Mouse (Mus musculus) gastrocnemius, adult 2 months (tissue): ENCODE measurements at regions not wholly inside any gene's neighbourhood (a gene's known extent, or its start where the extent isn't known, plus 50 kb on each side); places are given as distances from the start of the nearest gene placed in this dataset.

ENCODE experiments used
- DNase-seq: peaks from one replicate; pipeline ENCODE4 v3.0.0; 2022
- H3K27ac ChIP-seq: fragments of 200-600 bp; 2 replicates; pipeline ENCODE4 v1.8.1; 2022; ENCODE audit warnings: mild to moderate bottlenecking
- H3K4me3 ChIP-seq: fragments of 200-600 bp; 2 replicates; pipeline ENCODE4 v1.8.1; 2022; ENCODE audit warnings: mild to moderate bottlenecking, moderate library complexity
- CTCF ChIP-seq: fragments of 200-600 bp; IDR thresholded peaks from 2 replicates; pipeline ENCODE4 v1.8.1; 2022; ENCODE audit warnings: antibody characterized with exemption, mild to moderate bottlenecking, moderate library complexity
- intact Hi-C: fragments of 180-260 bp; cut with DNase I; formaldehyde crosslinking; loops from one replicate; pipeline ENCODE4 v1.15.1; 2025

DNA sequence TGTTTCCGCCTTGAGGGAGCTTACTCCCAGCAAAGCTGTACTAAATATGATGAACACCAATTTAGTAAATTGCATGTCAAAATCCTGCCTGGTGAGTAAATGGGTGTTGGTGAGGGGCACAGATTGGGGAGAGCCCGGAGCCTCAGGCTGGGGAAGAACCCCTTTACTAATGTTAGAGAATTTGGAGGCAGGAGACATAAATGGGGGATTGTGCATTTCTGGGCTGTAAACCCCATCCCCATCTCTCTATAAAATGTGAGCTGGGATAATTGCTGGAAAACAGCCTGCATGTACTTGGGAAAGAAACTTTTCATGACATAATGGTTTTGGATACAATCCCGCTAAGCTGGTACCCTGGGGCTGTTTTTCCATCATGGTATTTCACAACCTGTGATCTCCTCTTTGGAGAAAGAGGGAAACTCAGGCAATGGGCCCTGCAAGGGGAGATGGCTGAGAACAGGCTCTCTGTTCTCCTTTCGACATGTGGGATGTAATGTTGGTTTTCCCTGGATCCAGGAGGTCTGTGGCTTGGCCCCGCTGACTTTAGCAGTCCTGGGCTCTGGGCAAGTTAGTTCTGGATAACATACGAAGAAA lies 140.3 kb upstream of the Tmem45b start:
- Histone ChIP-seq H3K4me3 (no peak overlapping the region), H3K27ac (no peak overlapping the region)
- intact Hi-C loops: no loop called here
- DNase-seq: no peak
- TF ChIP-seq CTCF: no peak

- TF ChIP-seq CTCF: no peak
- H3K4me3 ChIP-seq: no peak overlapping the region
- DNase-seq: no peak
- intact Hi-C loops: no loop called here
- no peak overlapping the region for H3K27ac ChIP-seq
These were observed 138.4 kb upstream of the Tmem45b start for GRCm38 (mm10) chr9:31602707-31603106.

DNA sequence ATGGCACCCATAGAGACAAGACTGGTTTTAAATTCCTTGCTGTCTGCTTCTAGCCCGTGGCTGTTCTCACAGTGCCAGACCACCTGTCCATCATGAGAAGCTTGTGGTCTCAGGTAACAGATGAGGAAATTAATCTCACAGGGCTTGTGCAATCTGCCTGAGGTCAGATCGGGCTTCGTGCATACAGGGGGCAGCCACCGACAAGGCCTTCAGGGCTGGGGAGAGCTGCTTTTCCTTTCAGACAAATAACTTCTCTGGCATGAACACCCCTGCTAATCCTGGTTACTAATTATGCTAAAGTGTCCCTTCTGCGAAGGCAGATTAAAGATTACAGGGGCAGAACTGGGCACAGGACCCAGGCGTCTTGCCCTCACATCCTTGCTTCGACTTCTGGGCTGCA lies 130.8 kb upstream of the Tmem45b start:
- TF ChIP-seq CTCF: no peak
- Histone ChIP-seq H3K27ac (peak overlapping the region; percentile 90), H3K4me3 (no peak overlapping the region)
- DNase-seq: peak; percentile 74
- intact Hi-C loops: loop anchor here (1.0 kb wide), 1 partner anchor 17 kb away; no protein-coding TSS in a partner anchor

GRCm38 (mm10) chr9:31587671-31588070 lies 123.4 kb upstream of the Tmem45b start:
- intact Hi-C loops: no loop called here

DNA sequence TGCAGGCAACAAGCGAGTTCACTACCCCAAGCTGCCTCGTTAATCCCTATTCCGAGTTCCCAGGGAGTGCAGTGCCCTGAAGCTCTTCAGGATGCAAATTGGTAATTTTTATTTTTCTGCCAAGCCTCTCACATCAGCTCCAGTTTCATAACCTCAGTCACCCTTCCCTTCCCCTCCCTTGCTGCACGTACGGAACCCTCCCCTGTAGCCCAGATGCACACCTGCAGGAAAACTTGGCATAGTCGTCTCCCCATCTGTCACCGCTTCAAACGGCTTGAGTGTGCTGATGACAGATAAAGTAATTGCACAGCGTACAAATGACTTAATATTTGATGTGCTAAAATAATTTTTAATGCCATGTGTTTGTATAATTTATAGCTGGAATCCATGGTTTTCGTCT lies 119.7 kb upstream of the Tmem45b start:
- H3K4me3 ChIP-seq: no peak overlapping the region
- no peak for TF ChIP-seq CTCF
- intact Hi-C loops: no loop called here
- no peak for DNase-seq
- H3K27ac ChIP-seq: no peak overlapping the region

More at GRCm38 (mm10) chr9:31587671-31588070, 123.4 kb upstream of the Tmem45b start:
- DNase-seq: no peak
- Histone ChIP-seq H3K4me3 (no peak overlapping the region), H3K27ac (no peak overlapping the region)
- TF ChIP-seq CTCF: no peak

DNA sequence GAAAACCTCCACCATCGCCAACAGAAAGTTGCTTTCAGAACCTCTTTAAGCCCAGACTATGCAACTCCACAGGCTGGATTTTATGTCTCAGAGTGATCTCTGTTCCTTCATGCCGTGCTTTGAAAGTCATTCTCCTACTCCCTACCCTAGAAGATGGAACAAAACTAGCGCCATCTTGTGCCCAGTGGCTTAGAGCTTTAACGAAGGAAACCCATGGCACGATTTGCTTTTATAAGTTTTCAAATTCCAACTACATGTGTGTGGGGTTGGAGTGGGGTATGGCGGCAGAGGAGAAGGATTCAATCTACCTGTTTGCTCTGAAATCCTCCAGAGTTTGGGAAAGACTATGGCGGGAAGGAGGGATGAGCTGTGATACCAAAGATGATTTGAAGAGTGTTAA lies 118.7 kb upstream of the Tmem45b start:
- peak; percentile 23; the same call in 1 of the 2 replicates for TF ChIP-seq CTCF
- no peak for DNase-seq
- Histone ChIP-seq H3K4me3 (no peak overlapping the region), H3K27ac (no peak overlapping the region)
- intact Hi-C loops: no loop called here

GRCm38 (mm10) chr9:31578506-31579173 lies 114.4 kb upstream of the Tmem45b start:
- intact Hi-C loops: loop anchor here (1.0 to 5.0 kb wide), 2 partner anchors 17 to 229 kb away; no protein-coding TSS in a partner anchor
- H3K4me3 ChIP-seq: no peak overlapping the region
- TF ChIP-seq CTCF: no peak
- H3K27ac ChIP-seq: peak overlapping the region; percentile 91
- DNase-seq: peak; percentile 89

DNA sequence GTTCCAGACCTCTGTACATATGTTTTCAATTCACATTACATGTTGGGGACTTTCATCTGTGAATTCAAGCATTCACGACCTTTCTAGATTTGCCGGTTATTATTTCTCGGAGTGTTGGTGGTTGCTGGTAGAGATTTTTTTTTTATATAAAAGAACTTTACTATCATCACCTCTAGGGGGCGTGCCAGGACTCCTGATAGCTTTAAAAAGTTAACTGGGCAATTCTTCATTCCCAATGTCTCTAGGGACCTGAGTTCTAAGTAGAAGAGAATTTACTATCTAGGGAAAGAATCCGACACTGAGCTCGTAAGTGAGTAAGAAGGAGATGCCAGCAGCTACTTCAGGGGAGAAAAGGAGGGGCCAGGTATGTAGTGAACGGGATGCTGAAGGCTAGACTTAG lies 112.8 kb upstream of the Tmem45b start:
- peak; percentile 64 for DNase-seq
- H3K27ac ChIP-seq: peak overlapping the region; percentile 91; the same call in 1 of the 2 replicates
- TF ChIP-seq CTCF: peak; percentile 62
- intact Hi-C loops: loop anchor here (1.0 to 5.0 kb wide), 3 partner anchors 230 to 349 kb away; no protein-coding TSS in a partner anchor
- H3K4me3 ChIP-seq: no peak overlapping the region

- DNase-seq: no peak
- intact Hi-C loops: no loop called here
- Histone ChIP-seq H3K4me3 (peak overlapping the region; percentile 54), H3K27ac (no peak overlapping the region)
- TF ChIP-seq CTCF: no peak
These were observed 102.8 kb upstream of the Tmem45b start for GRCm38 (mm10) chr9:31567029-31567428.

- TF ChIP-seq CTCF: peak; percentile 17; the same call in 1 of the 2 replicates
- Histone ChIP-seq H3K4me3 (peak overlapping the region; percentile 54), H3K27ac (no peak overlapping the region)
- intact Hi-C loops: no loop called here
- DNase-seq: peak; percentile 62
These were observed 102.2 kb upstream of the Tmem45b start for GRCm38 (mm10) chr9:31566257-31567007.

DNA sequence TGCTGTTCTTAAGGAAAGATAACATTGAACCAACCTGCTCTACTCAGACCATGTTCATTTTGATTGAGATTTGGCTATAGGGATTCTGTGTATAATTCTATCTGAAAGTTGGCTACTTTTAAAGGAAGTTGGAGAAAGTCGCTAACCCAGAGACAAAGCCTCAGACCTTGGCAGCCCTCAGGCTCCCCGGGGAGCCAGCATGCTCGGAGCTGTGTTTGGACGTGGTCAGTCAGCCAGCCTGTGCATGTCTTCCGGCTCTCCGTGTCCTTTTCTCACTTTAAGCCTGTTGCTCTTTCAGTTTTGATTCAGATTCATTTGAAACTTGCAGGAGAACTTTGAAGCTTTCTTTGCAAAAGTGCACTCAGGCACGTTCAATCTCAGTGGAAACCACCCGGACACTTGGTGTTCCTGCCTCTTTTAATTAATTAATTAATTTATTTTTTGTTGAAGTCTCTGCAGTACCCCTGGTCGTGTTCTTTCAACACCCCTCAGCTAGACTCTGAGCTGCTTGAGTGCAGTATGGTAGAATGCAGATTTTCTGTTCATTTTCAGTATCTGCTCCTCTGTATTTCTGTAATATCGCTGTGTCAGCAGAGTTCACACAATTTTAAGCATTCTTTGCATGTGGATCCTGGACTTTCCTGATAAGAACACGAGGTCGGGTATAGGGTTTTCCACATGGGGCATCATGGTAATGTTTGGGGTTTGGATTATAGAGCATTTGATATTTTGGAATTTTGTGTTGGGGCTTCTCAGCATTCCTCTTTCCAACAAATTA lies 100.9 kb upstream of the Tmem45b start:
- intact Hi-C loops: no loop called here
- H3K27ac ChIP-seq: no peak overlapping the region

GRCm38 (mm10) chr9:31563541-31563940 lies 99.3 kb upstream of the Tmem45b start:
- H3K4me3 ChIP-seq: no peak overlapping the region
- no peak overlapping the region for H3K27ac ChIP-seq
- no peak for DNase-seq
- intact Hi-C loops: no loop called here
- TF ChIP-seq CTCF: no peak

More for the DNA sequence above, 100.9 kb upstream of the Tmem45b start:
- DNase-seq: peak; percentile 74
- no peak for TF ChIP-seq CTCF
- H3K4me3 ChIP-seq: peak overlapping the region; percentile 40

DNA sequence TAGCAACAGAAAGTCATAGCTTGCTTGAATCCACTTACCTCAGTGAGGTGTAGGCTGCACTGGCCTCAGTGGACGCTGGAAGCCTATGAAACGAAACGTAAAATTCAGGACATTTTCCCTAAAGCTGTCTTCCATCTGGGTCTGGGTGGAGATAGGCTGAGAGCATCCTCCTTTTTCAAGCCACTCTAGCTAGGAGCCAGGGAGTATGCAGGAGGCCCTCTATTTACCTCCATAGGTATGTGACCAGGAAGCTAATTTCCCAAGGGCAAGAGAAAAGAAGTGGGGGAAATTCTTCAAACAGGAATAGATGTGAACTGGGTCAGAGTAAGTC lies 95.9 kb upstream of the Tmem45b start:
- intact Hi-C loops: no loop called here
- DNase-seq: no peak
- H3K27ac ChIP-seq: no peak overlapping the region
- H3K4me3 ChIP-seq: no peak overlapping the region
- TF ChIP-seq CTCF: no peak
